Mouse (Mus musculus) heart, adult 2 months (tissue): ENCODE measurements around the gene Tas2r122. TPM values are rescaled to one million over a fixed set of nuclear protein-coding genes. Genes with fewer than 3 reads are reported as not detected.
"Not testable (repeated sequence)": the region's sequence is repeated elsewhere in the genome, so short reads cannot be mapped to it uniquely, and the experiment has no call there.

Experiments used
- DNase-seq, 2 experiments: peaks; one replicate each; pipeline ENCODE4 v3.0.0; 2021
- H3K27ac ChIP-seq: fragments of 200-600 bp; 2 replicates; pipeline ENCODE4 v1.8.1; 2022
- H3K27me3 ChIP-seq: fragments of 200-500 bp; 2 replicates; pipeline ENCODE4 v1.6.1; 2012; ENCODE audit warnings: mild to moderate bottlenecking, low read length, inconsistent platforms, mixed read lengths; ENCODE audit not compliant: control insufficient read depth, insufficient read depth
- H3K36me3 ChIP-seq: fragments of 200-500 bp; 2 replicates; pipeline ENCODE4 v1.6.1; 2012; ENCODE audit warnings: low read length, inconsistent platforms; ENCODE audit not compliant: control insufficient read depth, insufficient read depth
- H3K4me1 ChIP-seq: fragments of 200-500 bp; 2 replicates; pipeline ENCODE4 v1.6.1; 2011; ENCODE audit warnings: low read length; ENCODE audit not compliant: control insufficient read depth, insufficient read depth
- H3K4me3 ChIP-seq: fragments of 200-600 bp; 2 replicates; pipeline ENCODE4 v1.8.1; 2022
- H3K79me2 ChIP-seq: fragments of 200-500 bp; replicated peaks from 2 replicates; pipeline ENCODE4 v1.6.1; 2012; ENCODE audit warnings: mild to moderate bottlenecking, inconsistent platforms, low read length, moderate library complexity, mixed read lengths; ENCODE audit not compliant: control insufficient read depth, insufficient read depth
- H3K9ac ChIP-seq: fragments of 200-500 bp; 2 replicates; pipeline ENCODE4 v1.6.1; 2012; ENCODE audit warnings: low read depth, mild to moderate bottlenecking, control low read depth, inconsistent platforms, low read length, mixed read lengths
- CTCF ChIP-seq: fragments of 200-600 bp; IDR thresholded peaks from 2 replicates; pipeline ENCODE4 v1.8.1; 2022; ENCODE audit warnings: antibody characterized with exemption, mild to moderate bottlenecking, moderate library complexity
- EP300 ChIP-seq: fragments of 200-500 bp; IDR thresholded peaks from 2 replicates; pipeline ENCODE4 v1.6.1; 2011; ENCODE audit warnings: low read depth, low read length, control low read depth; ENCODE audit not compliant: insufficient read depth
- POLR2A ChIP-seq: fragments of 200-500 bp; IDR thresholded peaks from 2 replicates; pipeline ENCODE4 v1.6.1; 2011; ENCODE audit warnings: mild to moderate bottlenecking, low read depth, low read length, control low read depth; ENCODE audit not compliant: insufficient read depth
- WGBS: fragments of 180-500 bp; shearing (Covaris S2); methylation state at CpG from one replicate; pipeline ENCODE4 v1.1.7; 2018; 5-methylcytosine and 5-hydroxymethylcytosine counted together
- intact Hi-C: fragments of 180-260 bp; cut with DNase I; formaldehyde crosslinking; loops from one replicate; pipeline ENCODE4 v1.15.1; 2025
- long read RNA-seq: library from polyadenylated mRNA; stranded (forward); transcript quantifications from one replicate; pipeline ENCODE4 v2.0.0, GENCODE M21; 2021
- polyA plus RNA-seq: library from polyadenylated mRNA; depleted of rRNA; stranded (reverse); fragments of >200 nt; gene quantifications from 2 replicates; pipeline ENCODE4 v1.2.3, GENCODE M21; 2012; rRNA removed
- total RNA-seq, 2 experiments: library from RNA; stranded (reverse); gene quantifications; 2 replicates each; pipeline ENCODE4 v1.2.3; 2021

Gene Tas2r122
- not detected for total RNA-seq
- polyA plus RNA-seq = not detected in 2 replicates
- long read RNA-seq = 0 reads

- TF ChIP-seq CTCF (no peak), EP300 (no peak), POLR2A (no peak)
- Histone ChIP-seq H3K27me3 (no peaks in the 10 kb centered on the region), H3K4me3 (no peak within 1 kb of the TSS), H3K27ac (no peak within 1 kb of the TSS), H3K79me2 (no peaks in the 10 kb centered on the region), H3K9ac (no peak within 1 kb of the TSS), H3K4me1 (no peaks in the 10 kb centered on the region), H3K36me3 (no peaks in the 10 kb centered on the region)
- WGBS = 66% methylated on average over 3 of the region's 3 CpGs
- intact Hi-C loops = no loop called here
- DNase-seq = no peak
Observed at GRCm38 (mm10) chr6:132711828-132712227, at the start of gene Tas2r122. Tas2r122 (minus strand) TSS chr6:132711928.

GRCm38 (mm10) chr6:132754430-132754829 is 42.7 kb upstream of the Tas2r122 start, which contains the start of gene Tas2r124:
Tas2r124 (plus strand) TSS chr6:132754730.
- Histone ChIP-seq H3K27me3 (no peaks in the 10 kb centered on the region), H3K4me1 (no peaks in the 10 kb centered on the region), H3K4me3 (no peak within 1 kb of the TSS), H3K36me3 (no peaks in the 10 kb centered on the region), H3K27ac (no peak within 1 kb of the TSS), H3K9ac (no peak within 1 kb of the TSS), H3K79me2 (no peaks in the 10 kb centered on the region)
- intact Hi-C loops = no loop called here
- WGBS = 76% methylated on average over 1 of the region's 1 CpGs
- TF ChIP-seq EP300 = no peak
- TF ChIP-seq CTCF = no peak
- TF ChIP-seq POLR2A = no peak
- no peak for DNase-seq

GRCm38 (mm10) chr6:132750206-132750605 is 38.5 kb upstream of the Tas2r122 start:
- H3K4me1 ChIP-seq = no peaks in the 10 kb centered on the region
- no peak for DNase-seq
- no peaks in the 10 kb centered on the region for H3K36me3 ChIP-seq
- 58% methylated on average over 2 of the region's 2 CpGs for WGBS
- intact Hi-C loops = no loop called here
- no peak overlapping the region for H3K27ac ChIP-seq
- no peak overlapping the region for H3K9ac ChIP-seq
- H3K27me3 ChIP-seq = no peaks in the 10 kb centered on the region
- TF ChIP-seq CTCF (no peak), EP300 (no peak), POLR2A (no peak)
- no peak overlapping the region for H3K4me3 ChIP-seq
- H3K79me2 ChIP-seq = no peaks in the 10 kb centered on the region

GRCm38 (mm10) chr6:132737935-132738334 is 26.2 kb upstream of the Tas2r122 start, which contains the start of gene Tas2r115:
Tas2r115 (minus strand) TSS chr6:132738035.
- H3K9ac ChIP-seq = no peak within 1 kb of the TSS
- 61% methylated on average over 2 of the region's 2 CpGs for WGBS
- TF ChIP-seq POLR2A (no peak), EP300 (no peak), CTCF (no peak)
- no peak for DNase-seq
- H3K27ac ChIP-seq = no peak within 1 kb of the TSS
- no peaks in the 10 kb centered on the region for H3K36me3 ChIP-seq
- H3K4me1 ChIP-seq = no peaks in the 10 kb centered on the region
- intact Hi-C loops = no loop called here
- no peak within 1 kb of the TSS for H3K4me3 ChIP-seq
- no peaks in the 10 kb centered on the region for H3K79me2 ChIP-seq
- no peaks in the 10 kb centered on the region for H3K27me3 ChIP-seq

- no peaks in the 10 kb centered on the region for H3K4me1 ChIP-seq
- intact Hi-C loops = no loop called here
- H3K9ac ChIP-seq = no peak within 1 kb of the TSS
- DNase-seq = no peak
- no peak within 1 kb of the TSS for H3K27ac ChIP-seq
- H3K36me3 ChIP-seq = no peaks in the 10 kb centered on the region
- no peaks in the 10 kb centered on the region for H3K79me2 ChIP-seq
- WGBS = 54% methylated on average over 1 of the region's 1 CpGs
- TF ChIP-seq CTCF (no peak), POLR2A (no peak), EP300 (no peak)
- H3K4me3 ChIP-seq = no peak within 1 kb of the TSS
- H3K27me3 ChIP-seq = no peaks in the 10 kb centered on the region
Observed at GRCm38 (mm10) chr6:132700907-132701306, 10.8 kb downstream of the Tas2r122 start, which contains the start of gene Tas2r121. Tas2r121 (minus strand) TSS chr6:132701007.

GRCm38 (mm10) chr6:132691596-132691995 is 20.1 kb downstream of the Tas2r122 start:
- H3K4me3 ChIP-seq, H3K9ac ChIP-seq, intact Hi-C loops, H3K4me1 ChIP-seq, H3K27ac ChIP-seq, H3K27me3 ChIP-seq, H3K79me2 ChIP-seq, DNase-seq, H3K36me3 ChIP-seq: not testable (repeated sequence)
- 63% methylated on average over 7 of the region's 7 CpGs for WGBS

Other genes starting within 250 kb of the Tas2r122 start
- not detected for gene Prh1, start 142.1 kb downstream of the Tas2r122 start, total RNA-seq
- not detected in 2 replicates for gene Prh1, start 142.1 kb downstream of the Tas2r122 start, polyA plus RNA-seq
- not detected for gene Prp2, start 116.0 kb downstream of the Tas2r122 start, total RNA-seq
- gene Prp2, start 116.0 kb downstream of the Tas2r122 start, polyA plus RNA-seq = not detected in 2 replicates
- not detected for gene A630073D07Rik, start 60.4 kb downstream of the Tas2r122 start, total RNA-seq
- not detected in 2 replicates for gene A630073D07Rik, start 60.4 kb downstream of the Tas2r122 start, polyA plus RNA-seq
- not detected for gene Tas2r120, start 55.0 kb downstream of the Tas2r122 start, total RNA-seq
- gene Tas2r120, start 55.0 kb downstream of the Tas2r122 start, polyA plus RNA-seq = not detected in 2 replicates
- gene Tas2r121, start 10.9 kb downstream of the Tas2r122 start, total RNA-seq = not detected
- gene Tas2r121, start 10.9 kb downstream of the Tas2r122 start, polyA plus RNA-seq = not detected in 2 replicates
- gene Tas2r115, start 26.1 kb upstream of the Tas2r122 start, total RNA-seq = not detected
- not detected in 2 replicates for gene Tas2r115, start 26.1 kb upstream of the Tas2r122 start, polyA plus RNA-seq
- gene Tas2r124, start 42.8 kb upstream of the Tas2r122 start, total RNA-seq = not detected
- not detected in 2 replicates for gene Tas2r124, start 42.8 kb upstream of the Tas2r122 start, polyA plus RNA-seq
- not detected for gene Tas2r102, start 50.2 kb upstream of the Tas2r122 start, total RNA-seq
- not detected in 2 replicates for gene Tas2r102, start 50.2 kb upstream of the Tas2r122 start, polyA plus RNA-seq
- not detected for gene Tas2r136, start 66.2 kb upstream of the Tas2r122 start, total RNA-seq
- gene Tas2r136, start 66.2 kb upstream of the Tas2r122 start, polyA plus RNA-seq = not detected in 2 replicates
- not detected for gene Tas2r117, start 90.9 kb upstream of the Tas2r122 start, total RNA-seq
- not detected in 2 replicates for gene Tas2r117, start 90.9 kb upstream of the Tas2r122 start, polyA plus RNA-seq
- gene Tas2r123, start 135.2 kb upstream of the Tas2r122 start, total RNA-seq = not detected
- not detected in 2 replicates for gene Tas2r123, start 135.2 kb upstream of the Tas2r122 start, polyA plus RNA-seq
- gene Tas2r116, start 143.5 kb upstream of the Tas2r122 start, total RNA-seq = not detected
- not detected in 2 replicates for gene Tas2r116, start 143.5 kb upstream of the Tas2r122 start, polyA plus RNA-seq
- not detected for gene Tas2r110, start 156.1 kb upstream of the Tas2r122 start, total RNA-seq
- not detected in 2 replicates for gene Tas2r110, start 156.1 kb upstream of the Tas2r122 start, polyA plus RNA-seq
- gene Tas2r113, start 181.1 kb upstream of the Tas2r122 start, total RNA-seq = not detected
- gene Tas2r113, start 181.1 kb upstream of the Tas2r122 start, polyA plus RNA-seq = not detected in 2 replicates
- not detected for gene Tas2r125, start 197.7 kb upstream of the Tas2r122 start, total RNA-seq
- gene Tas2r125, start 197.7 kb upstream of the Tas2r122 start, polyA plus RNA-seq = not detected in 2 replicates
- not detected for gene Tas2r129, start 239.2 kb upstream of the Tas2r122 start, total RNA-seq
- gene Tas2r129, start 239.2 kb upstream of the Tas2r122 start, polyA plus RNA-seq = not detected in 2 replicates
- not detected for gene Tas2r131, start 246.0 kb upstream of the Tas2r122 start, total RNA-seq
- not detected in 2 replicates for gene Tas2r131, start 246.0 kb upstream of the Tas2r122 start, polyA plus RNA-seq